Mouse (Mus musculus) heart, postnatal 0 days (tissue): ENCODE data around the gene 1110008L16Rik.

Experiments used
- CTCF ChIP-seq: IDR thresholded peaks from 2 replicates; pipeline ENCODE4 v1.5.1; 2016; ENCODE audit warnings: antibody characterized with exemption, control low read depth, low read depth
- EP300 ChIP-seq: IDR thresholded peaks from 2 replicates; pipeline ENCODE4 v1.6.1; 2016; ENCODE audit warnings: antibody characterized with exemption, low read depth

DNA sequence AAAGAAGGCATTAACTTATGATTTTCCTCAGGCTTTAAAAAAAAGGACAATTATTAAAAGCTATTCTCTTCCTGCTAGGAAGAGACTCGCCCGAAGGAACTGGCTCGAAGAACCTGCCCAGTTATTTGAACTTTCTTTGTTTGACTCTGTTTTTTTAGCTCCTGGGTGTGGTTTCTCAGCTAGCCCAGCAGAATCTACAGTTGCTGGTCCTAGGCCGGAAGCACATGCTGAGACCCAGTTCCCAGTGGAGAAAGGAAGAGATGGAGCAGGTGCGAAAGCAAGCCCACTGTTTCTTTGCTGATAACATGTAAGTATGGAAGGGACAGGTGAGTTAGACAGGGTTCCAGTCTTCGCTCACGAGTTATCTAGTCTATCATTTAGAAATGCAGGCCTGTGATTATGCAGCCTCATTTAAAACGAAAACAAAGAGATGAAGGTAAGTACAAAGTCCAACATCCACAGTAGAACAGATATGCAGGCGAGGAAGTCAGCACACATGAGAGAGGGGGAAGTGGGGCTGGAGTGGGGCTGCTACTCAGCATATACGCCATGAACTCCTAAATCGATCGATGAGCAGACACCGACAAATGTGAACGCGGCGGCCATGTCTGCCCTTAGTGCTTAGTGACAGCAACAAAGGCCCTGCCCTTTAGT lies 77.7 kb downstream of the 1110008L16Rik start:
- TF ChIP-seq CTCF (no peak), EP300 (no peak)
